Mouse (Mus musculus): Measurements from ENCODE around the gene Scube1.

GRCm38 (mm10) chr15:83689946-83690345, 34.9 kb downstream of the Scube1 start:
- TF ChIP-seq CTCF (conservative IDR thresholded peaks at IDR 0.05; ENCODE audit: insufficient read depth, insufficient read length, low read depth, low read length) (no peak), POLR2A (IDR thresholded peaks at IDR 0.05; ENCODE audit: low read depth, low read length) (no peak)

Data from kidney, adult 2 months (tissue).